Mouse (Mus musculus) kidney, adult 8-10 months (tissue): ENCODE results near the gene Mea1.

Experiments used
- DNase-seq, 2 experiments: peaks; one replicate each; pipeline ENCODE4 v3.0.0; 2022

Gene Mea1

DNA sequence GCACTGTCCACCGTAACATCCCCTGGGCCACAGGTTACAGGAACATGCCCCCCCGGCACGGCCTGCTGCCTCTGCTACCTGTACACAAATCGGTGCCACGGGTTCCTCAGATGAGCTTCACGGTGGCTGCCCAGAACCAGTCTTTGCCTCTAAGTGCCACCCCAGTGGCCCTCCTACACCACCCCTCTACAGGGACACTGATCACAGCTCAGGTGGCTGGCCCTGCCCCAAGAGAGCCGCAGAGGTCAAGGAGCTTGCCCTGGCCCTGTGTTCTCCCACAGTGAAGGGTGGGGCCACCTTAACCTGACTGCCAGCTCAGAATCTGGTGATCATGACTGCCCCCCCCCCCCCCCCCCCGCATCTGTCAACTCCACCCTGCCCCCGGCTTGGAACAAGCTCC, at the start of gene Mea1:
Gene Mea1 (plus strand): TSS at position 378 of the 400 bp plus-strand sequence.
- DNase-seq: peak in 1 of 2 experiments; percentile 28

DNA sequence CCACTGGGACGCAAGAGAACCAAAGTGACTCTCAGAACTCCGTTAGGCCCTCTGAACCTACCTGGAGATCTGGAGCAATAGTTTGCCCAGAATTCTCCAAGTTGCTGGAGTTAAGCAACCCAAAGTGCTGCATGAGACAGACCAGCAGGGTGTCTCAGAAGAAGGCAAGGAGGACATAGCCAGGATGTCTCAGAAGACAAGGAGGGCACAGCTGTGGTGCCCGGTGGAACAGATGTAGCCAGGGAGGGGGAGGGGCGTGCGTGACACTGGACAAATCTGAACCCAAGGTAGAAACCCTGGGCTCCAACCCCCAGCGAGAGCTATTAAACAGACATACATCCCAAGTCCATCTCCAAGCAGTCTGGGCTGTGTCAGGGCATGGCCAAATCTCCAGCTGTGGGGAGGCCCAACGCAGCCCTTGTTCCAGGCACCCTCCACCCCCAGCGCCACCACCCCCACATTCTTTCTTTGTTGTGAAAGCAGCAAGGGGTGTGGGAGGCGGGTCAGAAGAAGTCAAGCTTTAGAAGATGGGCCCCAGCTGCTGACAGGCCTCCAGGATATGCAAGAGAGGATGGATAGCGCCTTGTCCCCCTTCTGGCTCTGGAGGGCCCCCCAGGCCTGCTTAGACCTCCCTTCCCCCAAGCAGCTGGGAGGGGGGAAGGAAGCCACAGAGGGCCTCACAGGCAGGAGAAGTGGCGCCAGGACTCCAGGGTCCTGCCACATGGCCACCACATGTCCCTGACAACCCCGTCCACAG, 48.7 kb upstream of the Mea1 start:
- DNase-seq: peak; percentile 33 to 59

DNA sequence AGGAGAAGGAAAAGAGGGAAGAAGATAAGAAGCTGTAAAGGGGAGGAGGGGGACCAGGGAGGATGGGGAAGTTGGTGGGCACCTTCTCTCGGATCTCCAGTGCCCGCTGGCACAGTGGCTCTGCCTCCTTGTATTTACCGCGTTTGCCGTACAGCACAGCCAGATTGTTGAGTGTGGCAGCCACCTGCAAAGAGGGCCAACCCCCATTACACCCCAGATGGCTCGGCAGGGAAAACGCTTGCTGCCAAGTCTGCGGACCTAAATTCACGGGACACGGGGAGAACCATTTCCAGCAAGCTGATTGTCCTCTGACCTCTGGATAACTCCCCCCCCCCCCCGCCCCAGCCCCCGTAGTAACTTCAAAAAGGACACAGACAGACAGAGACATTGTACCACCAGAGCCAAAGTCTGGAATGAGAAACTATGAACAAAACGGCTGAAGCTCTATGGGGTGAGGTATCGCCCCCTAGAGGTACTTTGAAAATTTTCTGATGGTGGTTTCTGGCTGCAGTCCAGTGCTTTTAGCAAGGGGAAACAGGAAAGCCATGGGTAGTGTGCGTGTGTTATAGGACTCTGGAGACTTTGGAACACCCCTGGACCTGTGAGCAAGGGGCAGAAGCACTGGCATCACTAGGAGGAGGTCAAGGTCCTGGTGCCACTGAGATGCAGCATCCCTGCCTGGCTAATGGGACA, 41.6 kb upstream of the Mea1 start:
- DNase-seq: peak; percentile 64 to 66

DNA sequence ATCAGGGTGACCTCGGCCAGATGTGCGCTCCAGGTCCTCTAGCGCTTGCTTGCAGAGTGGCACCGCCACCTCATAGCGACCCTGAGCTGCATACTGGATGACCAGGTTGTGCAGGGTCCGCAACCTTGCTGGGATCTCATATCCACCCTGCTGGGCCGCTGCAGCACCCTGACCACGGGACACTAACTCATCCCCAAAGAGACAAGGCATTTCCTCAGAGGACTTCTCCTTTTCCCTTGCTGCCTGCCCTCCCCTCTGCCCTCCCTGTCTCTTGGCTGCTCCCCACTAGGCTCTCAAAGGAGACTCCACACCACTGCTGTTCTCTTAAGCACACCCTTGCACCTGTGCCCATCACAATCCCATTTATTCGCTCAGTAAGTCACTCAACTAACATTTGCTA, 38.7 kb upstream of the Mea1 start:
- DNase-seq: no peak

DNA sequence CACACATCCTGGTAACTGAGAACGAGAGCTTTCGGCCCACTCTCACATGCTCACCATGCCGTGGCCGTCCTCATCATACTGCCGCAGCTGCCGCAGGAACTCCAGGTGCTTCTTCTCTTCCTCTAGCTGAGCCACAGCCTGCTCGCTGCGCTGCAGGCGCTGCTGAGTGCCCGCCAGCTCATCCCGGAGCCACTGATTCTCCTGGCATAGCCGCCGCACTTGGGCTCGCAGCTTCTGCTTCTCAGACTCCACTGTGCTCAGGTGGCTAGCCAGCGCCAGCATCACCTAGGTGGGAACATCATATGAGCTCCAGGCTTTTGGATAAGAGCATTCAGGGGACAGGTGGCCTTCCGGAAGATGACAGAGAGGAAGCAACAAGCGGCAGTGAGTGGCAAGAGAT, 36.5 kb upstream of the Mea1 start:
- no peak for DNase-seq

DNA sequence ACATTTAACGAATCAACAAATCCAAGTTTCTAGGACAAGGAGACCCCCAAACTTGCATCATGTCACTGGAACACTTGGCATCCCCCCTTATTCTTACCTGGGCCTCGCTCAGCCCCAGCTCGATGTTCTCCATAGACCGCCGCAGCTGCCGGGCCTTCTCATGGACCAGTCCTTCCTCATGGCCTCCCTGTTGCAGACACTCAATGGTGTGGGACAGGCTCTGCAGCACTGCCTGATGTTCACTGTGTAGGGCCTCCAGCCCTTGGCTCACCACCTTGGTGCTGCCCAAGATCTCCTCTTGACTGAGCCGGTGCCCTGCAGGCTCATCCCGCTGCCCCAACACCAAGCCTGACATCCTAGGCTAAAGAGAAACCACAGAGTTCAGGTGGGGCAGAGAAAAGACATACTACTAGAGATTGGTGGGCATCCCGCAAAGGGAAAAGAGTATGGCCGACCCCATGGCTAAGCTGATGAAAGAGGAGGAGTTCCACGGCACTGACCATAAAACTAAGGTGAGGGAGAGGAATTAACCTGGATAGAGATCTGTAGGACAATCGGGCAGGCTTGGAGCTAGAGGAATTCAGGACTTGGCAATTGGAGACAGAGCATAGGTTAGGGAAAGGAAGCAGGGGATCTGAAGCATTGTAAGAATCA, 34.3 kb upstream of the Mea1 start:
- DNase-seq: no peak

DNA sequence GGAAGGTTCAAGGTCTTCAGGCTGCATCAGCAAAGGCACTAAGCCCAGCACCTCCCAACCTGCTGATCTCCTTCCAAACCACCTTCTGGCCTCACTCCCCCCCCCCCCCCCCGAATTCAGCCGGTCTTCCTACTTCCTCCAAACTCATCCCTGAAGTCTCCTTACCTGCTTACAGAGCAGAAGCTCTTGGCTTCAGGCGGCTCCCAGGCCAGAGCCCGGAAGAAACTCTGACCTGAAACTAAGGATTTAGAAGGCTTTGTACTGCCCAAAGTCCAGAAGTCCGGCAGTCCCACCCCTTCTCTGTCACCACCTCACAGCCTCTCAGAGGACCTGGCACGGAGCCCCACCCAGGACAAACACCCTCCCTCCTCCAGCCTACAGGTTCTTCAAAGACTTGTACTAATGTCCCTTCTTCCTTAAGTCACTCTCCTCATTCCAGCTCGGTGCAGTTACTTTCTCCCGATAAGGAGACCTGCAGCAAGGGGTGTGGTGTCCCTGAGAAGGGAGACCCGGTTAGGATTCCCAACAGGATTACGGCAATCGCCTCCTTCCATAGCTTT, 33.6 kb upstream of the Mea1 start:
- DNase-seq: peak; percentile 93 to 94

DNA sequence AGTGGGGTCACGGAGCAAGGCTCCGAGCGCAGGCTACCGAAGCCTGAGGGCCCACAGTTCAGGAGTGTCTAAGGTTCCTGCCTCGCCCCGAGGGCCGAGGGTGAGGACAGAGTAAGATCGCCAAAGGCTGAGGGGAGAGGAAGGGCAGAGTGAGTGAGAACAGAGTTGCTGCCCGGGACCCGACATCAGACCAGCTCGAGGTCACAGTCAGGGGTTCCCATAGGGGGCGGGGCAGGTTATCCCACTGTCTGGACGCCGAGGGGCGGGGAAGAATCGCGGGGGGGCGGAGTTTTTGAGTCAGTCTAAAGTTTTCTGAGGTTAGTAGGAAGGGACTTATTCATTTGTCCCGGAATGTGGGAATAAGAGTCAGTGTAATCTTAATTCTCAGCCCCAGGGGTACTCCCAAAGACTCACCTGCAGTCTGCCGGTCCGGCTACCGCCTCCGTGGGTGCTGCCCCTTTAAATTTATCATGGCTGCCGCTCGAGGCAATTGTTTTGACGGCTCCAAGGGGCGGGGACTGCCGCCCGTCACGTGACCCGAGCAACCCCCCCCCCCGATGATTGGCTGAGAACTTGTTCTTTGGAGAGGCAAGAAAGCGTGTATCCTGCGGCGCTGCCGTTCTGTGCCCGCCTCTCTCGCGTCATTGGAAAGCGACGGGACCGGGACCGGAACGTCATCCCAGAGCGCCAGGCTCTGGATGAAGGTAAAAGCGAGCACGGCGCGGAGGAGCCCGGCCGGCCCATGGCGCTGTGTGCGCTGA, 32.9 kb upstream of the Mea1 start, which contains the start of the genes Klc4 and Mrpl2:
Gene Klc4 (minus strand): TSS at position 462 of the 761 bp plus-strand sequence.
Gene Mrpl2 (plus strand): TSS at position 669 of the 761 bp plus-strand sequence.
- DNase-seq: peak; percentile 98 to 99

DNA sequence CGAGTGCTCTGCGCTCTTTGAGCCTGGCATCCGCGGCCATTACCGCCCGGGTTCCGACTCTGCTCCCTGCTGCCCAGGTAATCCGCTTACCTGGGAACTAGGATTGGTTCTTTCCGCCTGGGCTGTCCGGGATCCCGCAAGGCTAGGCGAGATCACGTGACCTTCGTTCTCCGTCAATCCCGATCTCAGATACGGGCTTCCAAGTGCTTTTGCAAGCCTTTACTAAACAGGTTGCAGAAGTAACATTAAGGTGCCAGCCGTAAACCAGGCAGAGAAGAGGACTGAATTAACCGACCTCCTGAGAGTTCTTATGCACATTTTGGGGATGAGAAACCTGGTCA, 32.3 kb upstream of the Mea1 start:
- no peak for DNase-seq

DNA sequence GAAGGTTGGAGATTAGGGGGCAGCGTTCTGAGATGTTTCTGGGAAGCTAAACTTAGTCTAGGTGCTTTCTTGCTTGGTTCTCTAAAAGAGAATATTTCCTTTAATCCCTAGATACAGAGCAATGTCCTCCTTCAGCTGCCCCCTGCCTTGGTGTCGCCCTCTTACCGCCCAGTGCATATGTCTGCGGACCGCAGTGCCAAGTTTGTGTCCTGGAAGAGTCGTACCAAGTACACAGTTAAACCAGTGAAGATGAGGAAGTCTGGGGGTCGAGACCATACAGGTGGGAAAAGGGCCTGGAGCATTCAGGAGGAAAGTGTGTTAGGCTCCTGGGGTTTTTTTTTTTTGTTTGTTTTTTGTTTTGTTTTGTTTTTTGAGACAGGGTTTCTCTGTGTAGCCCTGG, 31.3 kb upstream of the Mea1 start:
- DNase-seq: no peak

DNA sequence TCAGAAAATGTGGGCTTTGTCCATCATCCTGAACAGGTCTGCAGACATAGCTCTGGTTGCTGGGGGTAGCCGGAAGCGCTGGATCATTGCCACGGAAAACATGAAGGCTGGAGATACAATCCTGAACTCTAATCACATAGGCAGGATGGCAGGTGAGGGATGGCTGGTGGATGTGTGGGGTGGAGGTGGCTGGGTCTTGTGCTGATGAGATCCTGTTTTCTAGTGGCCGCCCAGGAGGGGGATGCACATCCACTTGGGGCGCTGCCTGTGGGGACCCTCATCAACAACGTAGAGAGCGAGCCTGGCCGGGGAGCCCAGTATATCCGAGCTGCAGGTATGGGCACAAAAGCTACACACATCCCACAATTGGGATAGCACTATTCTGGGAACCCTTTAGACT, 30.2 kb upstream of the Mea1 start:
- no peak for DNase-seq

DNA sequence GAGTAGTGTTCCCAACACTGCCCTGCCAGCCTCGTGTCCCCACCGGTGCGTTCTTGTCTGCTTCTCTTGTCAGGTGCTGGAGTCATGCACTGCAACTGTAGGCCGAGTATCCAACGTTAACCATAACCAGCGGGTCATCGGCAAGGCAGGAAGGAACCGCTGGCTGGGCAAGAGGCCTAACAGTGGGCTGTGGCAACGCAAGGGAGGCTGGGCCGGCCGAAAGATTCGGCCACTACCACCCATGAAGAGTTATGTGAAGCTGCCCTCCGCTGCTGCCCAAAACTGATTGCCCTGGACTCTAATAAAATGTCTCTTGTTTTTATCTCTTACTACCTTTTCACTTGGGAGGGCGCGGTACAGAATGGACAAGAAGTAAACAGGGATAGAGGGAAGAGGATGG, 28.8 kb upstream of the Mea1 start:
- no peak for DNase-seq

DNA sequence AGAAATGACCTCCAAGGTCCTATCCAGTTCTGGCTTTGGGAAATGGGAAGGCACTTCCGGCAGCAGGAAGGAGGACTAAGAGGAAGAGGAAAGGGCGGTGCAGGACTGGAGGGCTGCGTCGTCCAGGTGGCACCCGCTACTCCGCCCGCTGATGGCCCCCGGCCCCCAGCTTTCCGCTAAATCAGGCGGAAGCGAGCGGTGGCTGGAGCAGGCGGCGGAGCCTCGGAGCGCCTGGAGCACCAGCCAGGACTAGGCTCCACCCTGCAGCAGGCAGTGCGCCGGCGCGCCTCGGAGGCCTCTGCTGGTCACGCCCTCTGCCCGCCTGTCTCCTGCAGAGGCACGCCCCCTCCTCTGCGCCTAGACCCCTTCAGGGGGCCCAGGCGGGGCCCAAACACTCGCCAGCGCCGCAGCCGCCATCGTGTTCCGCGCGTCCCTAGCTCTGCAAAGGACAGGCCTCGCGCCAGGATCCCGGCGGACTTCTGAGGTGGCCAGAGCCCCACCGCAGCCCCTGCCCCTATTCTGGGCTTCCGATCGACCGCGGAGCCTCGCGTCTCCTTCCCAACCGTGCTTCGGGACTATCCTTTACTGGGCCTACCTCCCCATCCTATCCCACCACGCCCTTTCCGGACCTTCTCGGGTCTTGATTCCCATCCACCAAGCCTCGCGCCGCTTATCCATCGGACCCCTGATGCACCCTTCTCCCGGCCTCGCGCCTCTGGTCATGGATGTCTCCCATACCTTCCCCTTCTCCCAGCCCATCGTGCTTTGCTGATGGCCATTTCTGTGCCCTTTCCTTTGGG, 28.2 kb upstream of the Mea1 start, which contains the start of gene Cul7:
Gene Cul7 (plus strand): TSS at position 106 of the 800 bp plus-strand sequence.
- DNase-seq: peak; percentile 90 to 93

DNA sequence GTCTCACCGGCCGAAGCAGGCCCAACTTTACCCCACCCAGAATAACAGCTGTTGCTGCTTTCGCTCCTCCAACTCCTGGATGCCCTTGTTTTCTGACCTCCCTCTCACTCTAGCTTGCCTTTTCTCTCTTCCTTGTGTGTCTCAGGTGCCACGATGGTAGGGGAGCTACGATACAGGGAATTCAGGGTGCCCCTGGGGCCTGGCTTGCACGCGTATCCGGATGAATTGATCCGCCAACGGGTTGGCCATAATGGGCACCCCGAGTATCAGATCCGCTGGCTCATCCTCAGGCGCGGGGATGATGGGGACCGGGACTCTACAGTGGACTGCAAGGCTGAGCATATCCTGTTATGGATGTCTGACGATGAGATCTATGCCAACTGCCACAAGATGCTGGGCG, 27.3 kb upstream of the Mea1 start:
- DNase-seq: no peak

DNA sequence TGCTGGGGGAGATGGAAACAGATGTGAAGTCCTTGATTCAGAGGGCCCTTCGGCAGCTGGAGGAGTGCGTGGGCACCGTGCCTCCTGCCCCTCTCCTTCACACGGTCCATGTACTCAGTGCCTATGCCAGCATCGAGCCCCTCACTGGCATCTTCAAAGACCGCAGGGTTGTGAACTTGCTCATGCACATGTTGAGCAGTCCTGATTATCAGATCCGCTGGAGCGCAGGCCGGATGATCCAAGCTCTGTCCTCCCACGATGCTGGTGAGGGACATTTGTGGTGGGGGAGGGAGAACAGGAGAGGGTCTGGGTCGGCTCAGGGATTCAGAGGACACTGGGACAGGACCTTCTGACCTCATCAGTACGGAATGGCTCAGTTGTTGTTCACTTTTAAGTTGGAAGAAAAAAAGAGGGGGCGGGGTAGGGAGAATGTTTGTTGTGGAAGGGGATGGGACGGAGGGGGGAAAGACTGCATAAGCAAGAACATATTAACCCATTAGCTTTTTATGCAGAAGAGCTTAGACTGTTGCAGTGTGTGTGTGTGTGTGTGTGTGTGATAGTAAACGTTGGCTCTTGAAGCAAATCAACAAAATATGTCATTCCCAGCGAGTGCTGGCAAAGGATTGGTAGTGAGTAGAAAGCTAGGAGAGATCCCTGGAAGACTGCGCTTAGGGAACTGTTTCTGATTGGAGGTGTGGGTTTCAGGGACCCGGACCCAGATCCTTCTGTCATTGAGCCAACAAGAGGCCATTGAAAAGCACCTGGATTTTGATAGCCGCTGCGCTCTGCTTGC, 26.6 kb upstream of the Mea1 start:
- DNase-seq: no peak

DNA sequence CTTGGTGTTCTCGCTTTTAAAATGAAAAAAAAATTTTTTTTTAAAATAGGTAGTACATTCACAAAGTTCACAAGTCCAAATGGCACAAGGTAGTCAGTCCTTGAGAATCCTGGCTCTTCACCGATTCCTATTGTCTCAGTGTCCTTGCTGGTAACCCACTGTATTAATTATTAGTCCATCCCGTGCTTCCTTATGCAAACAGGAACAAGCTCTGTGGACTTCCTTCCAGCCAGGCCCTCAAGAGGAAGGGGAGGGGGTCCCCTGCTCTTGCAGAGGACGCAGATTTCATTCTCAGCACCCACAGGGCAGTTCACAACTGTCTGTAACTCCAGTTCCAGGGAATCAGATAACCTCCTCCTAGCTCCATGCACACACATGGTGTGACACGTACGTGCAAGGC, 22.5 kb upstream of the Mea1 start:
- DNase-seq: no peak

DNA sequence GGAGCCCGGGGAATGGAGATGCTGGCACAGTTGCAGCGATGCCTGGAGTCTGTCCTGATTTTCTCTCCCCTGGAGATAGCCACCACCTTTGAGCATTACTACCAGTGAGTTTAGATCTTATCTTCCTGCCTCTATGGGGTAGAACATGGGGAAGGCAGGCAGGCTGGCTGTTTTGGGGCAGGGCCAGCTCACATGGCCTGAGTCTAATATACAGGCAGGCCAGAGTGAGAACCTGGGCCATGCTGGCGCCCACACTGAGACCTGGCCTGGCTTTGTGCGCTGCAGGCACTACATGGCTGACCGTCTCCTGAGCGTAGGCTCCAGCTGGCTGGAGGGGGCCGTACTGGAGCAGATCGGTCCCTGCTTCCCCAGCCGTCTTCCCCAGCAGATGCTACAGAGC, 17.2 kb upstream of the Mea1 start:
- no peak for DNase-seq

DNA sequence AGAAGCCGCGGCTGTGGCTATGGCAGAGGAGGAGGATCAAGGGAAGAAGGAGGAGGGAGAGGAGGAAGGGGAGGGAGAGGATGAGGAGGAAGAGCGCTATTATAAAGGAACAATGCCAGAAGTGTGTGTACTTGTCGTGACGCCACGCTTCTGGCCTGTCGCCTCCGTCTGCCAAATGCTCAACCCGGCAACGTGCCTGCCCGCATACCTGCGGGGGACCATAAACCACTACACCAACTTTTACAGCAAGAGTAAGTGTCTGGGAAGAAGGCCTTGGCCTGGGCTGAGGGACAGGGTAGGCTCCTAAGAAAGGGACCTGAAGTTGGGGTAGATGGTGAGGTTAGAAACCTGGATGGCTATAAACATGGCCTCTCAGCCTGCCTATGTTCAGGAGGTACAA, 16.6 kb upstream of the Mea1 start:
- DNase-seq: no peak

DNA sequence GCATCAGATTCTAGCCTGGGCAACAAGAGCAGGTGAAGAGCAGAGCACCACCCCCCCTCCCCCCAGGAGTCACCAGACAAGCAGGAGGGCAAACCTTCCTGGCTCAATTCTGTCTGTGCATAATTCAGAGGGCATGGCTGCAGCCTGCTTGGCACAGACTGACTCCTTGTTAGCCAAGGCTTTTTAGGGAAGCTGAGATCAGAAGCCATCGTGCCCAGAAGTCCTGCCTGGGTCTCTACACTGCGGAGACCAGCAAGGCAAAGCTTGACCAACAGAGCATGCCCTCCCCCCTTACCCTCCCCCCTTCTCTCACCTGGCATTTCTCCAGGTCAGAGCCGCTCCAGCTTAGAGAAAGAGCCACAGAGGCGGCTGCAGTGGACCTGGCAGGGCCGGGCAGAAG, 15.9 kb upstream of the Mea1 start:
- no peak for DNase-seq

DNA sequence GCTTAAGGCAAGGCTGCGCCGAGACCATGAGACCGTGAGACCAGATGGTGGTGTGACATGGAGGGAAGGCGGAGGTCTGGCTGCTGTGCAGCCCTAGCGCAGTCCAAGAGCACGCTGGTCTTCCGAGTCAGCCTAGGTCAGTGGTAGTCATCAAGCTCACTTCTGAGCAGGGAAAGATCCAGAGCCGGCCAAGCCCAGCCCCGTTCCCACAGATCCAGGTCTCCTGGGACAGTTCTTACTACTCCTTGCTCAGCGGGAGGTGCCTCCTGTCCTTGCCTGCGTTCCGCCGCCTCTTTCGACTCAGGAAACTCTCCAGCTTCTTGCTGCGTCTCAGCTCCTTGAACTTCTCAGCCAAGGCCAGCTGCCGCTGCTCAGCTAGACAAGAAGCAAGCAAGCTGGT, 10.9 kb upstream of the Mea1 start:
- no peak for DNase-seq

DNA sequence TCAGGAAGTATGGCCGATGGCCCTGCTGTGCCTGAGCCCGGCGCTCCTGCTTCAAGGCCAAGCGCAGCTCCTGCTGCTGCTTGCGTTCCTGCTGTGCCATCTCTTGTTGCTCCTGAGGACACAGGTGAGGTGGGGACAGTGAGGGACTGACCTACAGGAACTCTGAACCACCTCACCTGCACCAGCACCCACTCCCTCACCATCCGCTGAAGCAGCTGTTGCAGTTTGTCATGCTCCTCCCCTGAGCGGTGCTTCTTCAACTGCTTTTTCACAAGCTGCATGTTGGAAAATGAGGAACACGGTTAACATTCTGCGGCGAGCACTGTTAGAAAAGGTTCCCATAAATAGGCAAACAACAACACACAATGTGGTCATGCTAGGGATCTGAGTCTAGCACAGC, 8.7 kb upstream of the Mea1 start:
- no peak for DNase-seq
